Mouse (Mus musculus) liver, embryonic 14.5 days (tissue): ENCODE data around the gene Polr2h. TPM values are rescaled to one million over a fixed set of nuclear protein-coding genes. Genes with fewer than 3 reads are reported as not detected.

Source experiments
- ATAC-seq: fragments of 200-750 bp; cut with Nextera tagmentation; 2 replicates; pipeline ENCODE4 v1.8.0; 2017; ENCODE audit warnings: moderate number of reproducible peaks, mild to moderate bottlenecking, moderate library complexity; ENCODE audit not compliant: insufficient read depth
- DNase-seq, 3 experiments: peaks; one replicate each; pipeline ENCODE4 v3.0.0-alpha.2; 2012 to 2013; ENCODE audit warnings: low read depth in 3 of 3, low spot score in 3 of 3
- H3K27ac ChIP-seq: fragments of 300-500 bp; sonication (generic); 2 replicates; pipeline ENCODE4 v1.5.1; 2014; ENCODE audit warnings: moderate library complexity, mild to moderate bottlenecking, control low read depth, inconsistent platforms
- H3K27me3 ChIP-seq: fragments of 300-500 bp; sonication (generic); 2 replicates; pipeline ENCODE4 v1.6.1; 2014; ENCODE audit warnings: mild to moderate bottlenecking, low read length, moderate library complexity; ENCODE audit not compliant: control insufficient read depth, insufficient read depth
- H3K36me3 ChIP-seq: fragments of 300-500 bp; sonication (generic); replicated peaks from 2 replicates; pipeline ENCODE4 v1.6.1; 2014; ENCODE audit warnings: low read depth; ENCODE audit not compliant: control insufficient read depth, insufficient read depth
- H3K4me1 ChIP-seq, 2 experiments: fragments of 200-500 bp in 1 of 2; fragments of 300-500 bp in 1 of 2; sonication (generic) in 1 of 2; replicated peaks; 2 replicates each; pipeline ENCODE4 v1.6.1; 2012 to 2014; ENCODE audit warnings: antibody characterized with exemption in 1 of 2, inconsistent platforms in 1 of 2, low read length in 1 of 2; ENCODE audit not compliant: control insufficient read depth in 2 of 2, insufficient read depth in 2 of 2
- H3K4me2 ChIP-seq: fragments of 300-500 bp; sonication (generic); 2 replicates; pipeline ENCODE4 v1.6.1; 2014; ENCODE audit warnings: low read depth, mild to moderate bottlenecking, control low read depth, moderate library complexity
- H3K4me3 ChIP-seq, 2 experiments: fragments of 200-500 bp in 1 of 2; fragments of 300-500 bp in 1 of 2; sonication (generic) in 1 of 2; 2 replicates each; pipeline ENCODE4 v1.5.1; 2012 to 2014; ENCODE audit warnings: low read depth in 2 of 2, low read length in 2 of 2, mild to moderate bottlenecking in 2 of 2, control low read depth in 1 of 2, inconsistent platforms in 1 of 2, moderate library complexity in 1 of 2; ENCODE audit not compliant: insufficient read depth in 1 of 2
- H3K9ac ChIP-seq: fragments of 300-500 bp; sonication (generic); replicated peaks from 2 replicates; pipeline ENCODE4 v1.6.1; 2014; ENCODE audit warnings: mild to moderate bottlenecking, control low read depth, moderate library complexity
- H3K9me3 ChIP-seq: fragments of 300-500 bp; sonication (generic); 2 replicates; pipeline ENCODE4 v1.6.1; 2016; ENCODE audit warnings: low read length, mixed read lengths; ENCODE audit not compliant: control insufficient read depth
- CTCF ChIP-seq: IDR thresholded peaks from 2 replicates; pipeline ENCODE4 v1.5.1; 2016; ENCODE audit warnings: antibody characterized with exemption, low read depth, control low read depth
- EP300 ChIP-seq: IDR thresholded peaks from 2 replicates; pipeline ENCODE4 v1.6.1; 2016; ENCODE audit warnings: antibody characterized with exemption, low read depth
- WGBS: fragments of 180-500 bp; shearing (Covaris S2); extraction: QIAGEN DNeasy Blood & Tissue Kit; methylation state at CpG from one replicate; pipeline ENCODE4 v1.1.7; 2014; ENCODE audit not compliant: insufficient replicate concordance; 5-methylcytosine and 5-hydroxymethylcytosine counted together
- polyA plus RNA-seq, 2 experiments: library from polyadenylated mRNA; depleted of rRNA in 1 of 2; stranded (reverse) in 1 of 2; unstranded in 1 of 2; fragments of >200 nt; fragmentation: Nextera tagmentation in 1 of 2; extraction: Ambion mirVana in 1 of 2; gene quantifications; 2 replicates each; pipeline versions ENCODE4 v1.2.1 to v1.2.3; 2012 to 2014

Polr2h gene
- polyA plus RNA-seq, 2 experiments, result 30.1 to 45.4 TPM

- Histone ChIP-seq H3K9me3 (no peaks in the 10 kb centered on the region), H3K4me3 (no peak overlapping the region), H3K4me1 (peaks cover 44 to 61% of the 10 kb centered on the region in 2 experiments), H3K27ac (no peak overlapping the region; the same call in 1 of the 2 replicates), H3K9ac (no peak overlapping the region), H3K4me2 (no peak overlapping the region), H3K36me3 (peaks cover 21% of the 10 kb centered on the region), H3K27me3 (no peaks in the 10 kb centered on the region)
- TF ChIP-seq EP300 (no peak), CTCF (no peak)
- ATAC-seq (no peak), DNase-seq (no peak)
- 87% methylated on average over 11 of the region's 11 CpGs for whole genome bisulfite sequencing
These were observed 7.1 kb upstream of the Polr2h start for GRCm38 (mm10) chr16:20710370-20710769.

GRCm38 (mm10) chr16:20710810-20711209 lies 6.7 kb upstream of the Polr2h start:
- H3K4me1 ChIP-seq, result peaks cover 41 to 58% of the 10 kb centered on the region in 2 experiments
- peak; percentile 75 for TF ChIP-seq CTCF
- no peak for TF ChIP-seq EP300
- 39% methylated on average over 4 of the region's 4 CpGs for WGBS
- H3K9ac ChIP-seq, result no peak overlapping the region
- H3K27me3 ChIP-seq, result no peaks in the 10 kb centered on the region
- ATAC-seq (no peak), DNase-seq (no peak)
- H3K4me3 ChIP-seq, result no peak overlapping the region
- H3K4me2 ChIP-seq, result no peak overlapping the region
- H3K36me3 ChIP-seq, result peaks cover 21% of the 10 kb centered on the region
- H3K9me3 ChIP-seq, result no peaks in the 10 kb centered on the region
- H3K27ac ChIP-seq, result peak overlapping the region; percentile 5

- H3K36me3 ChIP-seq, result peaks cover 21% of the 10 kb centered on the region
- no peak overlapping the region for H3K9ac ChIP-seq
- H3K4me2 ChIP-seq, result peak overlapping the region; percentile 95
- H3K27me3 ChIP-seq, result no peaks in the 10 kb centered on the region
- ATAC-seq, result no peak
- peaks cover 27 to 49% of the 10 kb centered on the region in 2 experiments for H3K4me1 ChIP-seq
- H3K27ac ChIP-seq, result no peak overlapping the region; the same call in 1 of the 2 replicates
- H3K9me3 ChIP-seq, result no peaks in the 10 kb centered on the region
- TF ChIP-seq EP300, result no peak
- no peak for TF ChIP-seq CTCF
- WGBS, result 72% methylated on average over 9 of the region's 9 CpGs
- DNase-seq, result no peak
- H3K4me3 ChIP-seq, result no peak overlapping the region
These were observed 5.3 kb upstream of the Polr2h start for GRCm38 (mm10) chr16:20712190-20712589.

GRCm38 (mm10) chr16:20712889-20713288 lies 4.6 kb upstream of the Polr2h start:
- Histone ChIP-seq H3K4me2 (peak overlapping the region; percentile 95), H3K9ac (peak overlapping the region; percentile 72), H3K4me3 (peak overlapping the region; percentile 31 to 84), H3K36me3 (peaks cover 19% of the 10 kb centered on the region), H3K9me3 (no peaks in the 10 kb centered on the region), H3K27ac (peak overlapping the region; percentile 65), H3K4me1 (peaks cover 22 to 42% of the 10 kb centered on the region in 2 experiments), H3K27me3 (no peaks in the 10 kb centered on the region)
- TF ChIP-seq EP300, result peak; percentile 53; the same call in 1 of the 2 replicates
- TF ChIP-seq CTCF, result no peak
- 28% methylated on average over 7 of the region's 7 CpGs for WGBS
- peak; percentile 66 to 76 (median 70) for DNase-seq
- peak; percentile 36 for ATAC-seq

- WGBS, result 54% methylated on average over 11 of the region's 11 CpGs
- Histone ChIP-seq H3K4me2 (peak overlapping the region; percentile 95), H3K4me1 (peaks cover 29 to 48% of the 10 kb centered on the region in 2 experiments), H3K36me3 (peaks cover 19% of the 10 kb centered on the region), H3K9me3 (no peaks in the 10 kb centered on the region), H3K4me3 (peak overlapping the region; percentile 79 to 84), H3K9ac (peak overlapping the region; percentile 72), H3K27me3 (no peaks in the 10 kb centered on the region), H3K27ac (peak overlapping the region; percentile 5; the same call in 1 of the 2 replicates)
- ATAC-seq (no peak), DNase-seq (no peak)
- TF ChIP-seq EP300 (no peak), CTCF (no peak)
These were observed 3.0 kb upstream of the Polr2h start for GRCm38 (mm10) chr16:20714307-20715080.
